Mouse (Mus musculus): ENCODE data around the gene Fam110a. TPM values are rescaled to one million over a fixed set of nuclear protein-coding genes. Genes with fewer than 3 reads are reported as not detected.

The Fam110a gene
- polyA plus RNA-seq, 1 experiment from 2014 or later, result 52.1 TPM

MicroRNAs within 50 kb of the gene (microRNA counts, 519-probe panel; counts per million panel counts)
- microRNA mmu-miR-1953, result not detected

Small RNA genes lying within 50 kb of the gene (microRNA-seq; reads per million reads assigned to microRNA genes)
- gene Mir1953, result not detected

Other genes starting within 250 kb of the Fam110a start
- gene Psmf1, start 236.0 kb downstream of the Fam110a start, polyA plus RNA-seq (2015; fragmentation: Nextera tagmentation; extraction: Ambion mirVana), result 48.1 and 54.2 TPM in 2 replicates
- gene Rspo4, start 137.3 kb downstream of the Fam110a start, polyA plus RNA-seq (2015; fragmentation: Nextera tagmentation; extraction: Ambion mirVana), result 0.40 and 0.67 TPM in 2 replicates
- gene Angpt4, start 69.0 kb downstream of the Fam110a start, polyA plus RNA-seq (2015; fragmentation: Nextera tagmentation; extraction: Ambion mirVana), result 0.63 and 0.81 TPM in 2 replicates
- gene Slc52a3, start 16.3 kb upstream of the Fam110a start, polyA plus RNA-seq (2015; fragmentation: Nextera tagmentation; extraction: Ambion mirVana), result 0.99 and 1.1 TPM in 2 replicates
- gene Scrt2, start 101.3 kb upstream of the Fam110a start, polyA plus RNA-seq (2015; fragmentation: Nextera tagmentation; extraction: Ambion mirVana), result 30.0 and 30.2 TPM in 2 replicates
- 19.0 TPM in 2 replicates for gene Srxn1, start 125.3 kb upstream of the Fam110a start, polyA plus RNA-seq (2015; fragmentation: Nextera tagmentation; extraction: Ambion mirVana)
- 6.9 and 7.4 TPM in 2 replicates for gene Tcf15, start 163.3 kb upstream of the Fam110a start, polyA plus RNA-seq (2015; fragmentation: Nextera tagmentation; extraction: Ambion mirVana)
- gene Csnk2a1, start 246.6 kb upstream of the Fam110a start, polyA plus RNA-seq (2015; fragmentation: Nextera tagmentation; extraction: Ambion mirVana), result 89.7 and 99.2 TPM in 2 replicates